Mouse (Mus musculus) bone marrow, adult 2 months (tissue): ENCODE measurements at regions not wholly inside any gene's neighbourhood (a gene's known extent, or its start where the extent isn't known, plus 50 kb on each side); places are given as distances from the start of the nearest gene placed in this dataset.

Experiments used
- CTCF ChIP-seq: fragments of 200-500 bp; IDR thresholded peaks from 2 replicates; pipeline ENCODE4 v1.5.1; 2011; ENCODE audit warnings: low read length, control low read depth; ENCODE audit not compliant: control insufficient read depth, insufficient read depth
- POLR2A ChIP-seq: fragments of 200-500 bp; IDR thresholded peaks from 2 replicates; pipeline ENCODE4 v1.6.1; 2011; ENCODE audit warnings: low read depth, mild to moderate bottlenecking, control low read depth, low read length, borderline replicate concordance; ENCODE audit not compliant: control insufficient read depth

DNA sequence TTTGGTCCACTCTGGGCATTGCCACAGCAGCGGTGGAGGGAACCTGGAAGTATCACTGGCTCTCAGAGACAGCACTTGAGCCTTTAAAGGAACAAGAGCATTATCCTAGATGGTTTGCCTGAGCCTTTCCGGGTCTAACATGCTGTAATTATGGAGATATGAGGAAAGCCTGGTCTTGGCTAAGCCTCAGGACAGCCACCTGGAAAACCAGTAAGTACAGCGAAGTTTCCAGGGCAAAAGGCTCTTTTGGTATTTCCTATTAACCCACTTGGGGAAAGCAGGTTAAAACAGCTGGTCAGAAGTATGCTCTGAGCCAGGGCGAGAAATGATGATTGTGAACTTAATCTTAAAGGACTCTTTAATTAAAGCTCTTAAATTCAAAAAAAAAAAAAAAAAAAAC lies 777.5 kb downstream of the Slc4a3 start:
- TF ChIP-seq POLR2A = no peak
- TF ChIP-seq CTCF = no peak
